ENCODE assay signal across 8 mouse cellular contexts in the genomic region with DNA sequence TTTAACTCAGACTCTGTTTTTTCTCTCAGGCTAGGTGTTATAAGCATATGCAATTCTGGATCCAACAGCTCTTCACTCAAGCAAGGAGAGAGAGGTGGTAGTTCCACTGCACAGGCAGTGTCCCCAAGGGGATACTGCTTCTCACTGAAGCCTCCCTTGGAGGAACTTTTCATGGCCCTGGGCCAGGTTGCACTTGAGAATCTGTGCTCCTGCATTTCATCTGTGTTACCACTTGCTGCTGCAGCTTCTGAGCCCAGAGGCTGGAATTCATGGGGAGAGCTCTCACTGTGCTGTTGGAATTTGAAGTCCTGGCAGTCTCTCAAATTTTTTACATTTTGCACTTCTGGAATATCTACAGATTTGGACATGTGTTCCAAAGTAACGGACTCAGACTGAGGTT.
DNase-seq lines count a peak whose midpoint lies in the region; TF ChIP-seq lines count a peak whose summit lies in the region.

No protein-coding gene starts in this region.

- intact Hi-C loops in gastrocnemius, postnatal 14 days (cut with DNase I; ENCODE audit: low total_unique reads), result no loop called here
- intact Hi-C loops in gastrocnemius, postnatal 36 days (cut with DNase I), result no loop called here

- H3K27me3 ChIP-seq in cerebellum, adult 2 months (ENCODE audit: control insufficient read depth, insufficient read depth, low read length), result no peaks in the 10 kb centered on the region

- 59% methylated on average over 1 of the region's 1 CpGs for WGBS in cerebellum, adult 2 months

- no peak for TF ChIP-seq POLR2A in cerebellum, adult 2 months (IDR thresholded peaks at IDR 0.05; ENCODE audit: borderline replicate concordance, insufficient read depth, low read length)

- H3K4me3 ChIP-seq in cerebellum, adult 2 months (replicated peaks; ENCODE audit: insufficient read depth, low read depth, low read length), result no peak overlapping the region

- peak; percentile 35 for DNase-seq in gastrocnemius, postnatal 14 days
- no peak for DNase-seq in gastrocnemius, postnatal 36 days
- peak; percentile 36 for DNase-seq in right cerebral cortex, postnatal 4 days
- no peak for DNase-seq in right cerebral cortex, adult 18-20 months
- peak; percentile 59 to 67 for DNase-seq in lung, adult 18-20 months
- peak; percentile 32 for DNase-seq in testis, postnatal 14 days (ENCODE audit: low spot score)
- DNase-seq in cerebellum, adult 2 months, result no peak
- DNase-seq in cerebellum, adult 9-10 months, result no peak

- TF ChIP-seq CTCF in cerebellum, adult 2 months (IDR thresholded peaks at IDR 0.05; ENCODE audit: borderline replicate concordance, insufficient read depth, low read depth, low read length), result no peak

- peaks cover 12% of the 10 kb centered on the region for H3K4me1 ChIP-seq in cerebellum, adult 2 months (ENCODE audit: control insufficient read depth, insufficient read depth, low read length)

- no peak overlapping the region for H3K27ac ChIP-seq in cerebellum, adult 2 months (ENCODE audit: insufficient read depth, low read length)

Comparison
In these comparisons a context has a peak if more than half of its experiments do, and no peak if none do; other contexts are left out.
1. DNase-seq: peak in gastrocnemius, postnatal 14 days (single experiment), right cerebral cortex, postnatal 4 days (single experiment), lung, adult 18-20 months (2 of 2) and testis, postnatal 14 days (single experiment); none in gastrocnemius, postnatal 36 days (0 of 2), right cerebral cortex, adult 18-20 months (single experiment), cerebellum, adult 2 months (0 of 2) and cerebellum, adult 9-10 months (single experiment).